Mouse (Mus musculus): ENCODE measurements around the gene Lztr1.

The Lztr1 gene

GRCm38 (mm10) chr16:17508546-17509239, at the start of gene Lztr1:
Lztr1 (plus strand) TSS chr16:17508688.
- DNase-seq (ENCODE audit: low read depth, low spot score) = peak; percentile 75

- no peak for DNase-seq (ENCODE audit: low read depth, low spot score)
These were observed 48.2 kb upstream of the Lztr1 start for GRCm38 (mm10) chr16:17460254-17460653.

- DNase-seq (ENCODE audit: low read depth, low spot score) = no peak
These were observed 46.9 kb upstream of the Lztr1 start for GRCm38 (mm10) chr16:17461596-17461995.

- no peak for DNase-seq (ENCODE audit: low read depth, low spot score)
These were observed 45.3 kb upstream of the Lztr1 start for GRCm38 (mm10) chr16:17463184-17463583.

GRCm38 (mm10) chr16:17466875-17467663, 41.4 kb upstream of the Lztr1 start:
- DNase-seq (ENCODE audit: low read depth, low spot score) = no peak

DNA sequence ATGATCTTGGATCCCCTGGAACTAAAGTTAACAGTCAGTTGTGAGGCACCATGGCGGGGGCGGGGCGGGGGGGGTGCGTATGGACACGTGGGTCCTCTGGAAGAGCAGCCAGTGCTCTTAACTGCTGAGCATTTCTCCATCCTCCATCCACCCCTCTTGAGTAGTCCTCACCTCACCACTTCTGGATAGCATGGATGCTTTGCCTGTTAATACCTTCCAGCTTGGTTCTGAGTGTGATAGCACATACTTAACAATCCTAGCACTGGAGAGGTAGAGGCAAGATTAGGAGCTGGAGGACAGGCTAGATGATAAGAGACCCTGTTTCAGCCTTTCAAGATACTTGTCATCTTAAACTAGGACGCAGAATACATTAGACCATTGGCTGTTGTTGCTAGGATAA, 36.0 kb upstream of the Lztr1 start:
- no peak for DNase-seq (ENCODE audit: low read depth, low spot score)

GRCm38 (mm10) chr16:17474091-17474490, 34.4 kb upstream of the Lztr1 start:
- DNase-seq (ENCODE audit: low read depth, low spot score) = no peak

- DNase-seq (ENCODE audit: low read depth, low spot score) = no peak
These were observed 33.7 kb upstream of the Lztr1 start for GRCm38 (mm10) chr16:17474761-17475160.

DNA sequence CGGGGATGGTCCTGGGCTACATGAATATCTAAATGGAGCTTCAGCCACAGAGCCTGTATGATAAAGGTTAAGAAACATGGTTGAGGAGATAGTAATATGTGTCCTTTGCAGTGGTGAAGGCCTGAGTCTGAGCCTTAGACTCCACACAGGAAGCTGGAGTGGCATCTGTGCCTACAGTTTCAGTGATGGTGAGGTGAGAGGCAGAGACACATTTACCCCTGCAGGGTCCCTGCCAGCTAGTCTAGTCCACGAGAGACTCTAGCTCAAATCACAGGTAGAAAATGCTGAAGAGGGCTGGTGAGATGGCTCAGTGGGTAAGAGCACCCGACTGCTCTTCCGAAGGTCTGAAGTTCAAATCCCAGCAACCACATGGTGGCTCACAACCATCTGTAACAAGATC, 33.2 kb upstream of the Lztr1 start:
- no peak for DNase-seq (ENCODE audit: low read depth, low spot score)

- no peak for DNase-seq (ENCODE audit: low read depth, low spot score)
These were observed 30.1 kb upstream of the Lztr1 start for GRCm38 (mm10) chr16:17478331-17478943.

- no peak for DNase-seq (ENCODE audit: low read depth, low spot score)
These were observed 27.0 kb upstream of the Lztr1 start for GRCm38 (mm10) chr16:17481465-17481864.

DNA sequence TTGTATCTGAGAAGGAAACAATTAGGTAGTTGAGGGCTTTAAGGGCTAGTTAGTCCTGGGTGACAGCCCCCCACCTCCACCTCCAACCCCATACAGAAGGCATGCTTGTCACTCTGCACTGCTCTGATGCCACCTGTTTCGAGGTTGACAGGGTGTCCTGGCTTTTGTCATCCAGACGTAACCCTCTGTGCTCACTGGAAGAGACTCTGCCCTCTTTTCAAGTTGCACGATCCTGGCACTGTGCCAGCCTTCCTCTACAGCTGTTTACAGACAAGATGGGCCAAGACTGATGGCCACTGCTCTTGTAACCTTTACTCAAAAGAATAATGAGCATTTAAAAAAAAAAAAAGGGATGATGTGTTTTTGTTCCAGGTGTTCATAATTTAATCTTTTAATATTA, 22.0 kb upstream of the Lztr1 start:
- no peak for DNase-seq (ENCODE audit: low read depth, low spot score)

GRCm38 (mm10) chr16:17488478-17489468, 19.7 kb upstream of the Lztr1 start:
- no peak for DNase-seq (ENCODE audit: low read depth, low spot score)

- no peak for DNase-seq (ENCODE audit: low read depth, low spot score)
These were observed 18.9 kb upstream of the Lztr1 start, which contains the start of gene Aifm3 for GRCm38 (mm10) chr16:17489469-17490111. Aifm3 (plus strand) TSS chr16:17489611.

GRCm38 (mm10) chr16:17491154-17491553, 17.3 kb upstream of the Lztr1 start:
- no peak for DNase-seq (ENCODE audit: low read depth, low spot score)

- no peak for DNase-seq (ENCODE audit: low read depth, low spot score)
These were observed 16.5 kb upstream of the Lztr1 start for GRCm38 (mm10) chr16:17491896-17492561.

- no peak for DNase-seq (ENCODE audit: low read depth, low spot score)
These were observed 11.8 kb upstream of the Lztr1 start for GRCm38 (mm10) chr16:17496499-17497305.

GRCm38 (mm10) chr16:17499249-17499883, 9.1 kb upstream of the Lztr1 start:
- DNase-seq (ENCODE audit: low read depth, low spot score) = no peak

GRCm38 (mm10) chr16:17502681-17503080, 5.8 kb upstream of the Lztr1 start:
- no peak for DNase-seq (ENCODE audit: low read depth, low spot score)

Data from retina, postnatal 7 days (tissue).